Mouse (Mus musculus) right cerebral cortex, adult 18-20 months (tissue): Measurements from ENCODE around the gene Specc1.

ENCODE experiments used
- DNase-seq: peaks from one replicate; pipeline ENCODE4 v3.0.0; 2022; ENCODE audit warnings: mixed read lengths

The Specc1 gene

DNA sequence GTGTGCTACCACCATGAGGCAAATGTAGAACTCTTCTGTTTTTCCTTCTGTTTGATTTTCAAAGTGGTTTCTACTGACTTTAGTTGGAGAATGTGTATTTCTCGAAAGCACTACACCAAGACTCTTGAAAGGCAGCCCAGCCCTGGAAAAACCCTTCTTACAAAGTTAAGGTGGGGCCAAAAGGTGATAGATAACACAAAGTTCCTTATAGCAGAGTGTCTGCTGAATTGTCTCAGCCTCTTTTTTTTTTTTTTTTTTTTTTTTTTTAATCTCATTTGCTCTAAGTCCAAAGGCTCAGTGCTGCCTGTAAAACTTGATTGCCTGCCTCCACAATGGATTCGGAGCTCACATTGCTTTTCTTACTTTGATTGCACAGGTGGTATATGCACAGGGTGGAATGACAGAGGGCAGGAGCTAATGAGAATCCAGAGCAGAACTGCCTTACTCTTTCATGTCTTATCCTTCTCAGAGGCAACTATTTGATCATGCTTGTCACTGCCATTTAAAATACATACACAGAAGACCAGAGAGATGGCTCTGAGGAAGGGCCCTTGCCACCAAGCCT lies 150.8 kb downstream of the Specc1 start:
- DNase-seq, result no peak

GRCm38 (mm10) chr11:62118561-62118960 lies 162.0 kb downstream of the Specc1 start:
- no peak for DNase-seq

DNA sequence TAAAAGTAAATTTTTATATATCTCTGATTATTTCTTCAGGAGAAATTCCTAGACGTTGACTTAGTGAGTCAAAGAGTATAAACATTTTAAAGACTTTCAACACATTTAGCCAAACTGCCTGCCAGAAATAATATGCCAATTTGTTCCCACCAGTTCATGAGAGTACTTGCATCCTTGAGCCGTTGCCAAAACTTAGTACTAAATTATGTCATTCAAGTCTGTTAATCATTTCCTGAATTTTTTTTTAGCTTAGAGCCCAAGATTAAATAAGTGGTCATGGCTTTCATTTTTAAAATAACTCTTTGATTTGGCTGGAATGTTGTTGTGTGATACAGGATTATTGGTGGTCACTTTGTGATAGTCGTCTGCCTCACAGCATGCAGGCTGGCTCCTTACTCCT lies 163.3 kb downstream of the Specc1 start:
- DNase-seq, result no peak

DNA sequence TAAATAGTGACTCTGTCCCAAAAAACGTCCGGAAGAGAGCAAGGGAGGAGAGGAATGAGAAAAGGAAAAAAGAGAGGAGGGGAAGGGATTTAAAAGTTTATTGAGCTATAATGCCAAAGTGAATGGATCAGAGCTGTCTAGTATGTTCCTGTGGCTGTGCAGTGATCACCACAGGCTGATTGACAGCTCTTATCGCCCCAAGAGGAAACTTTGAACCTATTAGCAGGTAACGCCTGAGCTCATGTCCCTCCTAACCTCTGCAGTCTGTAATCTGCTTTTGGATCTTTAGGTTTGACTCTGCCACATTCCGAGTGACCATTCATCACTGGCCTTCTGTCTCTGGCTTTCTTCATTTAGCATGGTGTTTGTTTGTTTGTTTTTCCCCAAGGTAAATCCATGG lies 164.8 kb downstream of the Specc1 start:
- DNase-seq, result no peak

GRCm38 (mm10) chr11:62127692-62128091 lies 171.1 kb downstream of the Specc1 start:
- DNase-seq, result peak; percentile 75

DNA sequence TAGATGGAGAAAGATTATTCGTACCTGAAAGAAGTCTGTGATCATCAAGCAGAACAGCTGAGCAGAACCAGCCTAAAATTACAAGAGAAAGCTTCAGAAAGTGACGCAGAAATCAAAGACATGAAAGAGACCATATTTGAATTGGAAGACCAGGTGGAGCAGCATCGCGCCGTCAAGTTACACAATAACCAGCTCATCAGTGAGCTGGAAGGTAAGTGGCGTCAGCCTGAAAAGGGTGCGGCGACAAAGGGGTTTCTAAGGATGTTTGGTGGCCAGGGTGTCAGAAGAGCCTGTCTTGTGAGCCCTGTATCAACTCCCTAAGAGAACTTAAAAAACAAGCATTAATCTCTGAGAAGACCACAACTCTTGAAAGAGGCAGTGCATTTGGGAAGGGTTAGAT lies 171.6 kb downstream of the Specc1 start:
- DNase-seq, result no peak

DNA sequence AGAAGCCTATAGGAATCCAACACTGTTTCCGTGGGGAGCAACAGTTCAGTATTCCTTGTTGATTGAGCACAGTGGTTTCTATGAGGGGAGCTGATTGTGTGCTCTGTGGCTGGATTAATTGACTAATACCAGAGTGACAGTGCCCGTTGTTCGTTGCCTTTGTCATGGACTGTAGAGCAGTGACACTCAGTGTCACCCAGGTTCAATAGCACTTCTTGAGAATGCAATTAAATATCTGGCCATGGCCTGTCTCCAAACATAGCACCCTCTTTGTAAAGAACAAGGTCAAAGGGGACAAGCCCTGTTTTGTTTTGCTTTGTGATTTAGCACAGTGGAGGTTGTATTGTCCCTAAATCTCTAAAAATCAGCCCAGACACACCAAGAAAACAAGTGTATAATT lies 173.6 kb downstream of the Specc1 start:
- no peak for DNase-seq

DNA sequence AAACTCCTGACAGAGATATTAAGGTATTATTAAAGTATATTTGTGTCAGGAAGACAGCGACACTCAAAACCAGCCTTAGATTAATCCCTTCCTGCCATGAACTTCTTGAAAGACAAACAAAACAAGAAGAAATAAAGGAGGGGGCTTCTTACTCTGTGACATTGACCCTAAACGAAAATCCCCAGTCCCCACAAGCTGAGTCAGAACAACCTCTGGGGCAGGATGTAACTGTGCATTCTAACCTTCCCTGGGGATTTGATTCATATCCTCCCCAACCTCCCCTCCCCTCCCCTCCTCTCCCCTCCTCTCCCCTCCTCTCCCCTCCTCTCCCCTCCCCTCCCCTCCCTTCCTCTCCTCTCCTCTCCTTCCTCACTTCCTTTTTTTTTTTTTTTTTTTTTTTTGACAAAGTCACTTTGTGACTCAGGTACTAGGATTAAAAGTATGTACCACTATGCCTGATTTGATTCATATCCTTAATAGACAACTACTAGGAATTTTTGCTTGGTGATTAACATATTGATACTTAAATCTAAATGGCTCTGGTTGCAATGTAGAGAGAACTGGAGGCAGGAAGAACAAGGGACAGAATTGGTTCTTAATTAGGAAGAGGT lies 174.2 kb downstream of the Specc1 start:
- no peak for DNase-seq

- no peak for DNase-seq
Measured at GRCm38 (mm10) chr11:62131601-62132000, 175.0 kb downstream of the Specc1 start.

DNA sequence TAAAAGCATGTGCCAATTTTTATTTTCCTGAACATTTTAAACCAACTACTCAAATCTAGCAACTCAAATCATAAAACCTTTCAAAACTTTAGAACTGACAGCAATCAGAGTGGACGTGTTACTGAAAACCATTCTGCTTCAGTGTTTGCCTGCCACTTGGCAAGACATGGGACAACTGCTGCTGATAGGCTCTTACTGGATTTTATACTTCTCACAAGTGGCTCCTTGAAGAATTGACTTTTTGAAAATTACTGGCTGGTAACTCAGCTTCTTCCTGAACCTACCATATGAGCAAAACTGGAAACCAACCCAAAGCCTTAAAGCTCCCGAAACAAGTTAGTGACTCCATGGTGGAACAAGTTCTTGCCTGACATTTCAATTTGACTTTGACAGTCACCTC lies 177.6 kb downstream of the Specc1 start:
- no peak for DNase-seq

- DNase-seq, result no peak
Measured at GRCm38 (mm10) chr11:62145216-62146110, 188.9 kb downstream of the Specc1 start.

DNA sequence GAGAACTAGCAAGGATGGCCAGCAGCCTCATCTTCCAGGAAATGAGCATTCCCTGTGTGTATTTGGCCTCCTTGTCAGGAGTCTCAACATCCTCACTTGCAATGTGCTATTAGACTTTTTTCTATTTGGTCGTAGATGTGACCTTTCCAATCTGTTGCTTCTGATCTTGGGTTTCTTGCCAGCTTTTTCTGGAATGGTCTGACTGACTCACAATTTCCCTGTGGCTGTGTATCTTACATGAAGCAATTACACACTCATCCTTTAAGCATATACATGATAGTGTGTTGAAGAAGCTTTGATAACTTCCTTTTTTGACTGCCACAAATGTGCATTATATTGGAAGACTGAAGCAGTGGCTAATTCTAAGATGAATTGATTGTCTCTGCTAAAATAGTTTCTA lies 190.1 kb downstream of the Specc1 start:
- DNase-seq, result no peak

GRCm38 (mm10) chr11:62148026-62148425 lies 191.5 kb downstream of the Specc1 start:
- DNase-seq, result no peak

DNA sequence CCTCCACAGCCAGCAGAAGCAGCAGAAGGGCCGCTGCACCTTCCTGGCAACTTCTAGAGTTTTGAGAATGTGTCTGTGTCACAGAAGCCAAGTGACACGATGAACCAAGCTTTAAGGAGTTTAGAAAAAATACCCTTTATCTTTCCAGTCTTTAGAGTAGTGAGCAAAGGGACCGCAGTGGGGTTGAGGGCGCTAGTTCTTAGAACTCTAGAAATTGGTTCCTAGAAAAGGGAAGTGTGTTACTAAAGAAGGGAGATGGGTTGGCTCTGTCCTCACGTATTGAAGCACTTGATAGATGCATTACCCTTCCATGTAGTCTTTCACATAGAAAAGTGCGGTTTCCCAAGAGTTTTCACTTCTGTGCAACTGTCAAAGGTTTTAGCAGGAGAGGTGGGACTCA lies 191.9 kb downstream of the Specc1 start:
- DNase-seq, result no peak

- no peak for DNase-seq
Measured at GRCm38 (mm10) chr11:62153057-62153456, 196.5 kb downstream of the Specc1 start.

DNA sequence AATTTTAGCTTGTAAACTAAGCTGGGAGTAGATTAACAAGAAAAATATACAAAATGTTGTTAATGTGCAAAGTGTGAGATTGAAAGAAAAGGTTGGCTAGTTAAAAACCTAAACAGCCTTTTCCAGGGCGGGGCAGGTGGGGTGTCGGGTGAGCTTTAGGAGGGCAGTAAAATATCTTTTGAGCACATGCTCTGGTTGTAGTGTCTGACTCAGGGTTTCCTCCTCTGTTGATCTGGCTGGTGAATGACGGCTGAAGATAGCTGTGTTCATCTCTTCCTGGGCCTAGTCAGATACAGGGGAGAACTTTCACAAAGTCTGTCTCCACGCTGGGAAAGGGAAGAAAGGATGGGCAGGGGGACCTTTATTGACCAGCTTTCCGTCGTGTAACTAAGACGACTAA lies 203.2 kb downstream of the Specc1 start:
- no peak for DNase-seq

GRCm38 (mm10) chr11:62161450-62161849 lies 204.9 kb downstream of the Specc1 start:
- DNase-seq, result no peak

- no peak for DNase-seq
Measured at GRCm38 (mm10) chr11:62164357-62164756, 207.8 kb downstream of the Specc1 start.

- DNase-seq, result no peak
Measured at GRCm38 (mm10) chr11:62166503-62166902, 209.9 kb downstream of the Specc1 start.

DNA sequence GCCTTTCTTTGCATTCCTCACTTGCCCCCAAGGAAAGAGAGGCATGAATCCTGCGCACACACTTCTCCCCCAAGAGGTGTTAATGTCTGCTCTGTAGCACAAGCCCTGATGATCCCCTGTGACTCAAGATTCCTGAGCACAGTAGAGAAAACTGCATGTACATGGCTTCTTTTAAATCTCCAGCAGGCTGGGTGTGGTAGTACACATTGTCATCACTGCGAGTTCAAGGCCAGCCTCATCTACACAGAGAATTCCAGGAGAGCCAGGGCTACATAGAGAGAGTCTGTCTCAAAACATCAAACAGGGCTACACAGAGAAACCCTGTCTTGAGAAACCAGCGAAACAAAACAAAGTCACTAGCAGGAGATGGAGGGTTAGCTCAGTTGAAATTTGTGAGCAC lies 211.6 kb downstream of the Specc1 start:
- DNase-seq, result no peak

DNA sequence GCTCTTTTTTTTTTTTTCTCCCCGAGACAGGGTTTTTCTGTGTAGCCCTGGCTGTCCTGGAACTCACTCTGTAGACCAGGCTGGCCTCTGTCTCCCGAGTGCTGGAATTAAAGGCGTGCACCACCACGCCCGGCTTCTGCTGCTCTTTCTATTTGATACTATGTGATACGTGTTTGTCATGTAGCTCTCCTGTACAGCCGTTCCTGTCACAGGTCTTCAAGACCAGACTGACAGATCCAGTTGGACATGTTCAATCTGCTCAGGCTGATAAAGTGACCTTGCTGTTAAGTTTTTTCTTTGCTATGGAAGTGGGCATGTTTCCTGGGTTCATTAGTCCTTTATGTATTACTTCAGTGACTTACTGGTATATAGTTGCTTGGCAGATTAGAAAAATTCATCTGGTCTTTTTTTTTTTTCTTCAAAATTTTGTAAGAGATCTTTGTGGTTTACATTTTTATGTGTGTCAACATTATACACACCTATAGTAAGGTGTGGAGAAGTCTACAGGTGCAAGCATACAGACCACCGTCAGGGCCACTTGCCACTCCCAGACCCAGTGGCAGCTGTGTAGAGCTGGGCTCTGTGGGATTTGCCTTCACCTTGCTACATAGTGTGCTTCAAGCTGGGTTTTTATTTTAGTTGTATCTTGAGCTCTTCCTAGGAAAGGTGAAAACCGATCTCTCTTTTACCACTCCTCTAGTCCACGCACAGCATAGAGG lies 221.0 kb downstream of the Specc1 start:
- no peak for DNase-seq

DNA sequence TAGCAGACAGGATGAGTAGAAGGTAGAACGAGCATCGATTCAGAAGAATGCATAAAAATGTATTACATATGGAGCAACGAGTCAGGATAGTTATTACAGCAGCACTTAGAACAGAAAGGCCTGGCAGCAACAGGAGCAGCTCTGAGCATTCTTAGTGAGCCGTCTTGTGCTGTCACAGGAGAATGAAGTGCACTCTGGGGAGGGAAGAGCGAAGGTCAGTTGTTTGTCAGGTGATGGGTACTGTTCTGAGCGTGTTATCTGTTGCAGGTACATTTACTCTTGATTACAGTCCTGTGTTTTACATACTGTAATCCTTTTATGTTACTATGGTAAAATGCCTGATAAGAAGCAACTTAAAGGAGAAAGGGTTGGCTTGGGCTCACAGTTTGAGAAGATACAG lies 224.2 kb downstream of the Specc1 start:
- DNase-seq, result no peak

DNA sequence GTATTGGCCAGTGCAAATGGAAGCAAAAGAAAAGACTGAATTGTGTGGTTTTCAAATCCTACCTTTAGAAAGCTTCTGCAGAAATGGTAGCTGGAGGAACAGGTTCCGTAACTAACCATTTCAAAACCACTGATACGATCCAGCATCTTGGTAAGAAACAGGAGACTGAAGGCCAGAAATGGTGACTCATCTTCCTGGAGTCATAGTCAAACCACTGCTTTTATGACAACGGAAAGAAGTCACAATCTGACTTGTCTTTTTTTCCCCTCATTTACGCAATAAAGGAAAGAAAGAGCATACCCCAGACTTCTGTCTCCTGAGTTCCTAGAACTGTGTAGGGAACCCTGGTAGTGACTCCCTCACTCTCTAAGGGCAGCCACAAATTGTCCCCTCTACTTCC lies 228.3 kb downstream of the Specc1 start:
- DNase-seq, result no peak

DNA sequence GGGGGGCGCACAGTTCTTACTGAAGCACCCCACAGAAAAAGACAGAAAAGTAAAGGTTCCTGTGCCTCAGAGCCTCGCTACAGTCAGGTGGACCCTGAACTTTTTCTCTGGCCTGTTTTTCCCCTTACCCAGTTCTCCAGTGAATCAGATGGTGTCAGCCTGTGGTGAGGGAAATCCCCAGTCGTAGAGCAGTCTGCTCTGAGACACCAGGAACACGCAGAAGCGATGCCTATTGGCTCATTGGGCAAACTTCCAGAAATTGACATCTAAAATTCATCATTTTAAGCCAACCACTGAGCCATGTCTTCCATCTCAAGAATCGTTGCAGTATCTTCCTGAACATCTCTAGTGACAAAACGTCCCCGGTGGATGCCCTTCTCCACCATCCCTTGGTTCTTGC lies 230.5 kb downstream of the Specc1 start:
- DNase-seq, result no peak
